Mouse (Mus musculus): ENCODE data around the gene Psme2b. TPM values are rescaled to one million over a fixed set of nuclear protein-coding genes. Genes with fewer than 3 reads are reported as not detected.

The Psme2b gene
- polyA plus RNA-seq (2015; fragmentation: Illumina TruSeq; extraction: RNeasy Lipid Tissue Mini Kit (QIAGEN cat#74804); ENCODE audit: low read depth, low replicate concordance) = 1.7 TPM

DNA sequence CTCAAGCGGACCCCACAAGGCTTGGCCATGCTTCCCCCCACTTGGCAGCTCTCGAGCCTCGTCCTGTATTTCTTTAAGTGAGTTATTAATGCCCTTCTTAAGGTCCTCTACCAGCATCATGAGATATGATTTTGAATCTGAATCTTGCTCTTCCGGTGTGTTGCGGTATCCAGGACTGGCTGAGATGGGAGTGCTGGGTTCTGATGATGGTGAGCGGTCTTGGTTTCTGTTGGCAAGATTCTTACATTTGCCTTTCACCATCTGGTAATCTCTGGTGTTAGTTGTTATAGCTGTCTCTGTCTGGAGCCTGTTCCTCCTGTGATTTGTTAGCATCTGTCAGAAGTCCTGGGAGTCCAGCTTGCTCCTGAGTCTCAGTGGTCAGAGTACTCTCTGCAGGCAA lies at the start of gene Psme2b:
Gene Psme2b (minus strand): TSS at position 101 of the 400 bp plus-strand sequence.

DNA sequence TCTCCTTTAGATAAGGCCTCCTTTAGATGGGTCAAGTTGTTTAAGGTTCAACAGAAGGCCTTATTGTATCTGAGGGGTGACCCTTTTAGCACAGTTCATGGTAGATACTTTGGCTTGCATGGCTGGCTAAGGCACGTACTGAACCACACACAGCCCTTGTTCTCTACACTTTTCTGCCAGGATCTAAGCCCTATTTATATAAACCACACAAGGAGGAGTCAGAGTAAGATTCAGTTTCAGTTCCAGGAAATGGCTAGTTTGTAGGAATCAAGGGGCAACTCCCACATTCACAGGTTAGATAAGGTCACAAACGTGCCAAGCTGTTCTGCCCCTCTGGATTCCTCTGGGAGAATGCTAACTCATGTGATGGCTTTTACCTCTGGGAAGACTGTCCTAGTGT lies 48.0 kb upstream of the Psme2b start, which contains the start of gene Tgtp1:
Gene Tgtp1 (minus strand): TSS at position 155 of the 400 bp plus-strand sequence.

DNA sequence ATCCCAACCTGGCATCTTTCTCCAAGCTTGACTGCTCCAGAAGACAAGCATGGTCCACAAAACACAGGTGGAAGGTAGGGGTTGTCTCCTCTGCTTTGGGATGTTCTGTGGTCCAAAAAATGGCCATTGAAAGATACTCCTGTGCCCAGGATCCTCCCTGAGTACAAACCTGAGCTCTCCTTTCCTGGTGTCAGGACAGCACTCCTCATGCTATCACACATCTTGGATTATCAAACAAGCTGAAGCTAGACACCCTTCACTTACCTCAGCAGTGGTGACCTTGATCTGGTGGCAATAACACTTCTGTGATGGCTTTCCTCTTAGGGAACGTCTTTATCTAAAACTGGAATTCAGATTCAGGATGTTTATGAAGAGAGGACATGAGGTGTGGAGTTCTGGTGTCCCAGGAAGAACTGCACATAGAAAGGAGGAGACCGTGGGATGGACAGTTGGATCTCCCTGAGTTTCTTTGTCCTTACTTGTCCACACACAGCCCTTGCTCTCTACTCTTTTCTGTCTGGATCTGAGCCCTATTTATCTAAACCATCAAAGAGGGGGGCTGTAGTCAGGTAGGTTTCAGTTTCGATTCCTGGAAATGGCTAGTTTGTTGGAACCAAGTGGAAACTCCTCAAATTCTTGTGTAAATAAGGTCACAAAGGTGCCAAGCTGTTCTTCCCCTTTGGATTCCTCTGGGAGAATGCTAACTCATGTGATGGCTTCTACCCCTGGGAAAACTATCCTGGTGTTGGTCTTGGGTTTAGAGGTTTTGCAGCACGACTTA lies 45.9 kb upstream of the Psme2b start, which contains the start of gene Gm12185:
Gene Gm12185 (minus strand): TSS at position 487 of the 781 bp plus-strand sequence.

DNA sequence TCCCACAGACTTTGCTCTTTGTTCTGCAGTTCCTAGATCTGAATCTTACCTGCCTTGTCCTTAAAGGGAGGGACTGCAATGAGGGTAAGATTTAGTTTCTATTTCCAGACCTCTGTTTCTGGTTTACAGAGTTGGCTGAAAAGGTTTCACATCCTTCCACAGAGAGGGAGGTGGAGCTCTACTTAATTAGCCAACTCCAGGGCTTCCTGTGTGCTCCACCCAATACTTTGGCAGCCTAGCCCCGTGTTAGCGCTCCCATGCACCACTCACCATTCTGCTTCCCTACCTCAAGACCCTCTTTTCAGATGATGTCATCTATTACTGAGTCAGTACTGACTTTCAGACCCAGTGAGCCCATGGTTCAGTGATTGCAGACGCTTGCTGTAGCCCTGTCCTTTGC lies 33.3 kb upstream of the Psme2b start, which contains the start of gene 9930111J21Rik1:
Gene 9930111J21Rik1 (minus strand): TSS at position 148 of the 400 bp plus-strand sequence.

DNA sequence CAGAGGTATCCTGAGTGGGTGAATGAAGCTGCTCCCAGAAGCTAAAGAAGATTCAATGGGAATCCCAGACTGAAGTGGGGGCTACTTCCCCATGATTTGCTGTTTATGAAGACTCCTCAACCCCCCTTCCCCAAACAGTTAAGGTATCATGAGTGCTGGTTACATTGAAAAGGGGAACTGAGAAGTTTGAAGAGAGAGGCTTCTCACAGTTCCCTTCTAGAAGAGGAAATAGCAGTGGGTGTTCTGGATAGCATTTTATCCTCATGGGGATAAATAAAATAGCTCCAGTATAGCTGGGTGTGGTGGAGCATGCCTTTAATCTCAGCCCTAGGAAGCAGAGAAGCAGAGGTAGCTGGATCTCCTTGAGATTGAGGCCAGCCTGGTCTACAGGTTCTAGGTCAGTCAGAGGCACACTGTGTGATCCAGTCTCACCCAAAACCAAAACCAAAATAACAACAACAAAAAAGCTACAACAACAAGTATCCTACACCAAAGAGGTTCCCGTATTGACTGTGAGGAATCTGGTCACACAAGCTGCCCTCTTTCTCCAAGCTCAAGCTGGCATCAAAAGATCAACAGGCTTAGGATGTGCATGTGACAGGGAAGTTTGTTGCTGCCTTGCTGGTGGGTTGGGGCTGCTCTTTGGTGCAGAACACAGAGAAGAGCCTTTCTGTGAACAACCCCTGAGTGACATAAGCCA lies 32.4 kb upstream of the Psme2b start, which contains the start of gene Olfr56:
Gene Olfr56 (plus strand): TSS at position 650 of the 700 bp plus-strand sequence.

DNA sequence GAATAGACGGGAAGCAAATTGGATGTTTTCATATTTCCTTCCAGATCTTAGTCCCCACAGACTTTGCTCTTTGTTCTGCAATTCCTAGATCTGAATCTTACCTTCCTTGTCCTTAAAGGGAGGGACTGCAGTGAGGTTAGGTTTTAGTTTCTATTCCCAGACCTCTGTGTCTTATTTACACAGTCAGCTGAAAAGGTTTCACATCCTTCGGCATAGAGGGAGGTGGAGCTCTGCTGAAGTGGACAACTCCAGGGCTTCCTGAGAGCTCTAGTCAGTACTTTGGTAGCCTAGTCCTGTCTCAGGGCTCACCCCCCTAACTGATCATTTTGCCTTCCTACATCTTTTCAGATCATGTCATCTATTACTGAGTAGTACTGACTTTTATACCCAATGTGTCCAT lies 44.0 kb downstream of the Psme2b start, which contains the start of gene Gm5431:
Gene Gm5431 (minus strand): TSS at position 194 of the 400 bp plus-strand sequence.

Other genes starting within 250 kb of the Psme2b start
- 450 TPM for gene Rack1, start 145.9 kb downstream of the Psme2b start, polyA plus RNA-seq (2015; fragmentation: Illumina TruSeq; extraction: RNeasy Lipid Tissue Mini Kit (QIAGEN cat#74804); ENCODE audit: low read depth, low replicate concordance)
- gene Trim41, start 128.8 kb downstream of the Psme2b start, polyA plus RNA-seq (2015; fragmentation: Illumina TruSeq; extraction: RNeasy Lipid Tissue Mini Kit (QIAGEN cat#74804); ENCODE audit: low read depth, low replicate concordance) = 34.2 TPM
- gene Trim7, start 120.0 kb downstream of the Psme2b start, polyA plus RNA-seq (2015; fragmentation: Illumina TruSeq; extraction: RNeasy Lipid Tissue Mini Kit (QIAGEN cat#74804); ENCODE audit: low read depth, low replicate concordance) = 3.4 TPM
- 11.3 TPM for gene Gm12184, start 119.5 kb downstream of the Psme2b start, polyA plus RNA-seq (2015; fragmentation: Illumina TruSeq; extraction: RNeasy Lipid Tissue Mini Kit (QIAGEN cat#74804); ENCODE audit: low read depth, low replicate concordance)
- 12.1 TPM for gene Irgm1, start 74.5 kb downstream of the Psme2b start, polyA plus RNA-seq (2015; fragmentation: Illumina TruSeq; extraction: RNeasy Lipid Tissue Mini Kit (QIAGEN cat#74804); ENCODE audit: low read depth, low replicate concordance)
- not detected for gene Gm5431, start 44.0 kb downstream of the Psme2b start, polyA plus RNA-seq (2015; fragmentation: Illumina TruSeq; extraction: RNeasy Lipid Tissue Mini Kit (QIAGEN cat#74804); ENCODE audit: low read depth, low replicate concordance)
- not detected for gene Olfr56, start 32.7 kb upstream of the Psme2b start, polyA plus RNA-seq (2015; fragmentation: Illumina TruSeq; extraction: RNeasy Lipid Tissue Mini Kit (QIAGEN cat#74804); ENCODE audit: low read depth, low replicate concordance)
- gene 9930111J21Rik1, start 33.2 kb upstream of the Psme2b start, polyA plus RNA-seq (2015; fragmentation: Illumina TruSeq; extraction: RNeasy Lipid Tissue Mini Kit (QIAGEN cat#74804); ENCODE audit: low read depth, low replicate concordance) = 1.6 TPM
- not detected for gene Gm12185, start 46.0 kb upstream of the Psme2b start, polyA plus RNA-seq (2015; fragmentation: Illumina TruSeq; extraction: RNeasy Lipid Tissue Mini Kit (QIAGEN cat#74804); ENCODE audit: low read depth, low replicate concordance)
- gene Tgtp1, start 48.0 kb upstream of the Psme2b start, polyA plus RNA-seq (2015; fragmentation: Illumina TruSeq; extraction: RNeasy Lipid Tissue Mini Kit (QIAGEN cat#74804); ENCODE audit: low read depth, low replicate concordance) = 1.6 TPM
- 1.9 TPM for gene 9930111J21Rik2, start 105.1 kb upstream of the Psme2b start, polyA plus RNA-seq (2015; fragmentation: Illumina TruSeq; extraction: RNeasy Lipid Tissue Mini Kit (QIAGEN cat#74804); ENCODE audit: low read depth, low replicate concordance)
- 1.4 TPM for gene Tgtp2, start 118.0 kb upstream of the Psme2b start, polyA plus RNA-seq (2015; fragmentation: Illumina TruSeq; extraction: RNeasy Lipid Tissue Mini Kit (QIAGEN cat#74804); ENCODE audit: low read depth, low replicate concordance)
- gene Ifi47, start 130.4 kb upstream of the Psme2b start, polyA plus RNA-seq (2015; fragmentation: Illumina TruSeq; extraction: RNeasy Lipid Tissue Mini Kit (QIAGEN cat#74804); ENCODE audit: low read depth, low replicate concordance) = 2.4 TPM
- not detected for gene Olfr1396, start 168.7 kb upstream of the Psme2b start, polyA plus RNA-seq (2015; fragmentation: Illumina TruSeq; extraction: RNeasy Lipid Tissue Mini Kit (QIAGEN cat#74804); ENCODE audit: low read depth, low replicate concordance)
- gene Olfr1395, start 196.1 kb upstream of the Psme2b start, polyA plus RNA-seq (2015; fragmentation: Illumina TruSeq; extraction: RNeasy Lipid Tissue Mini Kit (QIAGEN cat#74804); ENCODE audit: low read depth, low replicate concordance) = not detected
- gene Olfr1394, start 208.2 kb upstream of the Psme2b start, polyA plus RNA-seq (2015; fragmentation: Illumina TruSeq; extraction: RNeasy Lipid Tissue Mini Kit (QIAGEN cat#74804); ENCODE audit: low read depth, low replicate concordance) = not detected
- 0.07 TPM for gene Btnl9, start 241.0 kb upstream of the Psme2b start, polyA plus RNA-seq (2015; fragmentation: Illumina TruSeq; extraction: RNeasy Lipid Tissue Mini Kit (QIAGEN cat#74804); ENCODE audit: low read depth, low replicate concordance)

All from brain, adult 10 weeks (tissue).